Mouse (Mus musculus) stomach, embryonic 14.5 days (tissue): Measurements from ENCODE around the gene Gabrr2. TPM values are rescaled to one million over a fixed set of nuclear protein-coding genes. Genes with fewer than 3 reads are reported as not detected.

Source experiments
- ATAC-seq: fragments of 200-750 bp; cut with Nextera tagmentation; 2 replicates; pipeline ENCODE4 v1.8.0; 2017; ENCODE audit warnings: low read depth, moderate TSS enrichment; ENCODE audit not compliant: insufficient number of reproducible peaks, insufficient read depth, low FRiP score
- H3K27ac ChIP-seq: fragments of 300-500 bp; sonication (generic); 2 replicates; pipeline ENCODE4 v1.5.1; 2014; ENCODE audit warnings: mild to moderate bottlenecking, low read length, moderate library complexity, mixed read lengths
- H3K27me3 ChIP-seq: fragments of 300-500 bp; sonication (generic); 2 replicates; pipeline ENCODE4 v1.6.1; 2014; ENCODE audit warnings: low read length, control low read depth, mixed read lengths; ENCODE audit not compliant: control insufficient read depth, insufficient read depth
- H3K36me3 ChIP-seq: fragments of 300-500 bp; sonication (generic); 2 replicates; pipeline ENCODE4 v1.6.1; 2014; ENCODE audit warnings: mild to moderate bottlenecking, control low read depth, low read length, moderate library complexity, mixed read lengths; ENCODE audit not compliant: control insufficient read depth, insufficient read depth
- H3K4me1 ChIP-seq: fragments of 300-500 bp; sonication (generic); 2 replicates; pipeline ENCODE4 v1.6.1; 2014; ENCODE audit warnings: low read length, control low read depth, mixed read lengths; ENCODE audit not compliant: control insufficient read depth, insufficient read depth
- H3K4me2 ChIP-seq: fragments of 300-500 bp; sonication (generic); replicated peaks from 2 replicates; pipeline ENCODE4 v1.6.1; 2014; ENCODE audit warnings: low read depth, low read length, control low read depth
- H3K4me3 ChIP-seq: fragments of 300-500 bp; sonication (generic); 2 replicates; pipeline ENCODE4 v1.5.1; 2014; ENCODE audit warnings: low read depth, low read length, control low read depth
- H3K9ac ChIP-seq: fragments of 300-500 bp; sonication (generic); replicated peaks from 2 replicates; pipeline ENCODE4 v1.6.1; 2014; ENCODE audit warnings: low read depth, mild to moderate bottlenecking, control low read depth, low read length, moderate library complexity, mixed read lengths
- H3K9me3 ChIP-seq: fragments of 300-500 bp; sonication (generic); 2 replicates; pipeline ENCODE4 v1.6.1; 2016; ENCODE audit warnings: low read depth, low read length, control low read depth; ENCODE audit not compliant: control insufficient read depth
- WGBS: fragments of 180-500 bp; shearing (Covaris S2); extraction: QIAGEN DNeasy Blood & Tissue Kit; methylation state at CpG from one replicate; pipeline ENCODE4 v1.1.7; 2014; 5-methylcytosine and 5-hydroxymethylcytosine counted together
- polyA plus RNA-seq: library from polyadenylated mRNA; unstranded; fragments of >200 nt; fragmentation: Nextera tagmentation; extraction: Ambion mirVana; gene quantifications from 2 replicates; pipeline ENCODE4 v1.2.1, GENCODE M21; 2014

The Gabrr2 gene
- polyA plus RNA-seq, 1 experiment from 2014 or later, result 0.25 TPM

GRCm38 (mm10) chr4:33064986-33065385 is 2.2 kb downstream of the Gabrr2 start:
- H3K4me3 ChIP-seq, result no peak overlapping the region
- no peak overlapping the region for H3K27ac ChIP-seq
- WGBS, result 80% methylated on average over 6 of the region's 6 CpGs
- H3K9ac ChIP-seq, result no peak overlapping the region
- H3K9me3 ChIP-seq, result no peaks in the 10 kb centered on the region
- no peaks in the 10 kb centered on the region for H3K4me1 ChIP-seq
- no peak overlapping the region for H3K4me2 ChIP-seq
- H3K27me3 ChIP-seq, result no peaks in the 10 kb centered on the region
- ATAC-seq, result no peak
- no peaks in the 10 kb centered on the region for H3K36me3 ChIP-seq

- ATAC-seq, result no peak
- Histone ChIP-seq H3K27me3 (no peaks in the 10 kb centered on the region), H3K36me3 (no peaks in the 10 kb centered on the region), H3K4me3 (no peak overlapping the region), H3K27ac (0 out of 2 replicates have a peak overlapping the region, but pooled peaks have one; percentile 6), H3K9me3 (no peaks in the 10 kb centered on the region), H3K9ac (no peak overlapping the region; the same call in 1 of the 2 replicates), H3K4me1 (no peaks in the 10 kb centered on the region), H3K4me2 (peak overlapping the region; percentile 23; the same call in 1 of the 2 replicates)
- 38% methylated on average over 14 of the region's 14 CpGs for WGBS
These were observed 3.6 kb downstream of the Gabrr2 start for GRCm38 (mm10) chr4:33066223-33066960.

- Histone ChIP-seq H3K9me3 (no peaks in the 10 kb centered on the region), H3K9ac (no peak overlapping the region), H3K36me3 (no peaks in the 10 kb centered on the region), H3K4me1 (no peaks in the 10 kb centered on the region), H3K27me3 (no peaks in the 10 kb centered on the region), H3K4me2 (no peak overlapping the region), H3K27ac (no peak overlapping the region), H3K4me3 (no peak overlapping the region)
- ATAC-seq, result no peak
- 93% methylated on average over 3 of the region's 3 CpGs for WGBS
These were observed 4.5 kb downstream of the Gabrr2 start for GRCm38 (mm10) chr4:33067331-33067730.

GRCm38 (mm10) chr4:33067826-33068225 is 5.0 kb downstream of the Gabrr2 start:
- Histone ChIP-seq H3K4me2 (no peak overlapping the region), H3K9ac (no peak overlapping the region), H3K4me1 (no peaks in the 10 kb centered on the region), H3K27me3 (no peaks in the 10 kb centered on the region), H3K27ac (no peak overlapping the region), H3K4me3 (no peak overlapping the region), H3K36me3 (no peaks in the 10 kb centered on the region), H3K9me3 (no peaks in the 10 kb centered on the region)
- no peak for ATAC-seq
- WGBS, result 93% methylated on average over 6 of the region's 6 CpGs

GRCm38 (mm10) chr4:33068894-33069293 is 6.1 kb downstream of the Gabrr2 start:
- Histone ChIP-seq H3K36me3 (no peaks in the 10 kb centered on the region), H3K9ac (no peak overlapping the region), H3K4me1 (no peaks in the 10 kb centered on the region), H3K4me3 (no peak overlapping the region), H3K4me2 (no peak overlapping the region), H3K27ac (no peak overlapping the region), H3K9me3 (no peaks in the 10 kb centered on the region), H3K27me3 (no peaks in the 10 kb centered on the region)
- 69% methylated on average over 6 of the region's 6 CpGs for WGBS
- no peak for ATAC-seq

- Histone ChIP-seq H3K9ac (no peak overlapping the region), H3K4me2 (no peak overlapping the region), H3K36me3 (no peaks in the 10 kb centered on the region), H3K27me3 (no peaks in the 10 kb centered on the region), H3K4me1 (no peaks in the 10 kb centered on the region), H3K4me3 (no peak overlapping the region), H3K27ac (no peak overlapping the region), H3K9me3 (no peaks in the 10 kb centered on the region)
- no peak for ATAC-seq
- WGBS, result 87% methylated on average over 6 of the region's 6 CpGs
These were observed 7.5 kb downstream of the Gabrr2 start for GRCm38 (mm10) chr4:33070326-33070725.

GRCm38 (mm10) chr4:33071337-33071736 is 8.5 kb downstream of the Gabrr2 start:
- Histone ChIP-seq H3K4me1 (no peaks in the 10 kb centered on the region), H3K36me3 (no peaks in the 10 kb centered on the region), H3K9ac (no peak overlapping the region), H3K4me3 (no peak overlapping the region), H3K27ac (no peak overlapping the region), H3K9me3 (no peaks in the 10 kb centered on the region), H3K4me2 (no peak overlapping the region), H3K27me3 (no peaks in the 10 kb centered on the region)
- WGBS, result 84% methylated on average over 6 of the region's 6 CpGs
- no peak for ATAC-seq

- H3K27ac ChIP-seq, result no peak overlapping the region
- H3K27me3 ChIP-seq, result no peaks in the 10 kb centered on the region
- no peaks in the 10 kb centered on the region for H3K4me1 ChIP-seq
- H3K36me3 ChIP-seq, result no peaks in the 10 kb centered on the region
- H3K4me2 ChIP-seq, result no peak overlapping the region
- 45% methylated on average over 11 of the region's 11 CpGs for WGBS
- no peak for ATAC-seq
- no peak overlapping the region for H3K4me3 ChIP-seq
- H3K9ac ChIP-seq, result no peak overlapping the region
- no peaks in the 10 kb centered on the region for H3K9me3 ChIP-seq
These were observed 9.8 kb downstream of the Gabrr2 start for GRCm38 (mm10) chr4:33072526-33073161.
